Mouse (Mus musculus): ENCODE data around the gene Dusp5. TPM values are rescaled to one million over a fixed set of nuclear protein-coding genes. Genes with fewer than 3 reads are reported as not detected.
A peak's percentile ranks its signal among the peaks of the same experiment; 100 is the strongest.

Dusp5 gene
- polyA plus RNA-seq, 1 experiment, result 10.9 TPM

- no peak for DNase-seq (ENCODE audit: low read depth in 1 of 2, low spot score in 2 of 2)
- TF ChIP-seq POLR2A (IDR thresholded peaks at IDR 0.05; ENCODE audit: low read depth, low read length), result no peak
- peaks cover 19% of the 10 kb centered on the region for H3K4me1 ChIP-seq (ENCODE audit: control insufficient read depth, insufficient read depth, insufficient read length)
- no peak overlapping the region for H3K27ac ChIP-seq (ENCODE audit: insufficient read depth, low read length)
- WGBS, result 78% methylated on average over 15 of the region's 15 CpGs
- no peak overlapping the region for H3K4me3 ChIP-seq (ENCODE audit: extremely low read depth, insufficient read depth, insufficient read length)
- peaks cover 18% of the 10 kb centered on the region for H3K36me3 ChIP-seq (ENCODE audit: control insufficient read depth, insufficient read depth, low read length)
- no peaks in the 10 kb centered on the region for H3K27me3 ChIP-seq (ENCODE audit: control insufficient read depth, insufficient read depth, low read length)
These were observed 5.1 kb downstream of the Dusp5 start for GRCm38 (mm10) chr19:53533810-53534601.

DNA sequence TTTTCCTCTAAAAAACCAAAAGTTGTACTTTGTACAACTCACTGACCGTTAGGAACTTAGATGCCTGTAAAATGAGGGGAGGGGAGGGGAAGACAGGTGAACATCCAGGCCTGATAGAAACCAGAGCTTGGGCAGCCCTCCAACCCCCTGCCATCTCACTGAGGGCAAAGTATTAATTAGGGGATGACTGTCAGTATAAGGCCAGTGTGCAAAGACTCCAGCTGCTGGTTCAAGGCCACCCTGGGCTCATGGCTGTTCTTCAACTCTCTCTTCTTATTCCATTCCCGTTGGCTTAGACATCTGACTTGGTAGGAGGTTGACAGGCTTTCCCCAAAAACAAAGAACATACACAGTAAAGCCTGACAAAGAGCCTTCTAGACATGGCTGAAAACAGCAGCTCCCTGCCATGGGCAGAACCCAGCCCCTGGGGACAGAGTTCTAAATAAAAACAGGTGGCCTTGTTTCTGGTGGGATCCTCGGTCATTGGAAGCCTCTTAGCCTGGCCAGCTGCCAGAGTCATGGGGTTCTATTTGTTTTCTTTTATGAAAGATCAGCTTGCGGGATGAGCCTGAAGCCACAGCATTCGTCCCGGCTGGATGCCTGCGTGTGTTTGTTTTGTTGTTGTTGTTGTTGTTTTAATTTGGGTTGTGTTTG, 6.0 kb downstream of the Dusp5 start:
- no peak for DNase-seq (ENCODE audit: low read depth in 1 of 2, low spot score in 2 of 2)
- WGBS, result 77% methylated on average over 7 of the region's 7 CpGs
- Histone ChIP-seq H3K4me1 (ENCODE audit: control insufficient read depth, insufficient read depth, insufficient read length) (peaks cover 18% of the 10 kb centered on the region; the same call in 1 of the 2 replicates), H3K36me3 (ENCODE audit: control insufficient read depth, insufficient read depth, low read length) (peaks cover 18% of the 10 kb centered on the region), H3K27ac (ENCODE audit: insufficient read depth, low read length) (peak overlapping the region; percentile 5; the same call in 1 of the 2 replicates), H3K4me3 (ENCODE audit: extremely low read depth, insufficient read depth, insufficient read length) (no peak overlapping the region), H3K27me3 (ENCODE audit: control insufficient read depth, insufficient read depth, low read length) (no peaks in the 10 kb centered on the region)
- TF ChIP-seq CTCF (IDR thresholded peaks at IDR 0.05; ENCODE audit: extremely low read depth, insufficient read depth, insufficient read length, insufficient replicate concordance), result no peak

GRCm38 (mm10) chr19:53535421-53535820, 6.5 kb downstream of the Dusp5 start:
- TF ChIP-seq POLR2A (IDR thresholded peaks at IDR 0.05; ENCODE audit: low read depth, low read length), result no peak
- no peak for TF ChIP-seq CTCF (IDR thresholded peaks at IDR 0.05; ENCODE audit: extremely low read depth, insufficient read depth, insufficient read length, insufficient replicate concordance)
- H3K27ac ChIP-seq (ENCODE audit: insufficient read depth, low read length), result peak overlapping the region; percentile 5; the same call in 1 of the 2 replicates
- no peaks in the 10 kb centered on the region for H3K27me3 ChIP-seq (ENCODE audit: control insufficient read depth, insufficient read depth, low read length)
- WGBS, result 40% methylated on average over 6 of the region's 6 CpGs
- peaks cover 18% of the 10 kb centered on the region; the same call in 1 of the 2 replicates for H3K4me1 ChIP-seq (ENCODE audit: control insufficient read depth, insufficient read depth, insufficient read length)
- H3K4me3 ChIP-seq (ENCODE audit: extremely low read depth, insufficient read depth, insufficient read length), result no peak overlapping the region
- no peak for DNase-seq (ENCODE audit: low read depth in 1 of 2, low spot score in 2 of 2)
- peaks cover 22% of the 10 kb centered on the region for H3K36me3 ChIP-seq (ENCODE audit: control insufficient read depth, insufficient read depth, low read length)

- Histone ChIP-seq H3K36me3 (ENCODE audit: control insufficient read depth, insufficient read depth, low read length) (peaks cover 28% of the 10 kb centered on the region), H3K4me1 (ENCODE audit: control insufficient read depth, insufficient read depth, insufficient read length) (peaks cover 18% of the 10 kb centered on the region; the same call in 1 of the 2 replicates), H3K27me3 (ENCODE audit: control insufficient read depth, insufficient read depth, low read length) (no peaks in the 10 kb centered on the region), H3K4me3 (ENCODE audit: extremely low read depth, insufficient read depth, insufficient read length) (no peak overlapping the region), H3K27ac (ENCODE audit: insufficient read depth, low read length) (no peak overlapping the region)
- no peak for DNase-seq (ENCODE audit: low read depth in 1 of 2, low spot score in 2 of 2)
- WGBS, result 66% methylated on average over 6 of the region's 6 CpGs
- TF ChIP-seq POLR2A (IDR thresholded peaks at IDR 0.05; ENCODE audit: low read depth, low read length) (no peak), CTCF (IDR thresholded peaks at IDR 0.05; ENCODE audit: extremely low read depth, insufficient read depth, insufficient read length, insufficient replicate concordance) (no peak)
These were observed 7.3 kb downstream of the Dusp5 start for GRCm38 (mm10) chr19:53536251-53536650.

- Histone ChIP-seq H3K27ac (ENCODE audit: insufficient read depth, low read length) (no peak overlapping the region), H3K4me1 (ENCODE audit: control insufficient read depth, insufficient read depth, insufficient read length) (peaks cover 16% of the 10 kb centered on the region; the same call in 1 of the 2 replicates), H3K27me3 (ENCODE audit: control insufficient read depth, insufficient read depth, low read length) (no peaks in the 10 kb centered on the region), H3K36me3 (ENCODE audit: control insufficient read depth, insufficient read depth, low read length) (peaks cover 35% of the 10 kb centered on the region), H3K4me3 (ENCODE audit: extremely low read depth, insufficient read depth, insufficient read length) (no peak overlapping the region)
- no peak for TF ChIP-seq POLR2A (IDR thresholded peaks at IDR 0.05; ENCODE audit: low read depth, low read length)
- no peak for TF ChIP-seq CTCF (IDR thresholded peaks at IDR 0.05; ENCODE audit: extremely low read depth, insufficient read depth, insufficient read length, insufficient replicate concordance)
- WGBS, result 63% methylated on average over 17 of the region's 17 CpGs
- DNase-seq (ENCODE audit: low read depth in 1 of 2, low spot score in 2 of 2), result no peak
These were observed 8.1 kb downstream of the Dusp5 start for GRCm38 (mm10) chr19:53536731-53537666.

DNA sequence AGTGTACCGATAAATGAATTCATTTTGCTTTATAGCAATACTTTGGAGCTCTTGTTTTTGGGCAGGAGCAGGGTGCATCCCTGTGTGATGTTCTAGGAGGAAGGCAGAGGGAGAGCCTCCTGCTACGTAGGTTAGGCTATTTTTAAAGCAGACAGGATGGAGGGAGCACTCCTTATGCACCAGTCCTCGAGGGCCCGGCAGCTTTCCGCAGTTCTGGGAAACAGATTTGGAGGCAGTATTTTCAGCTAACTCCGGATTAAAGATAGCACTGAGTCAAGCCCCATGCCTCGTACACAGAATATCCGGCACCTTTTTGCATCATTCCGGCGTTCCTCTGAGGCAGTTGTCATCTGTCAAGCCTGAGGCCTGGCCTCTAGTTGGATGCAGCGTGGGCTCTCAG, 9.1 kb downstream of the Dusp5 start:
- Histone ChIP-seq H3K4me1 (ENCODE audit: control insufficient read depth, insufficient read depth, insufficient read length) (peaks cover 13% of the 10 kb centered on the region; the same call in 1 of the 2 replicates), H3K36me3 (ENCODE audit: control insufficient read depth, insufficient read depth, low read length) (peaks cover 35% of the 10 kb centered on the region)

More for the DNA sequence above, 9.1 kb downstream of the Dusp5 start:
- DNase-seq (ENCODE audit: low read depth in 1 of 2, low spot score in 2 of 2), result no peak
- Histone ChIP-seq H3K4me3 (ENCODE audit: extremely low read depth, insufficient read depth, insufficient read length) (no peak overlapping the region), H3K27me3 (ENCODE audit: control insufficient read depth, insufficient read depth, low read length) (no peaks in the 10 kb centered on the region), H3K27ac (ENCODE audit: insufficient read depth, low read length) (no peak overlapping the region)
- TF ChIP-seq CTCF (IDR thresholded peaks at IDR 0.05; ENCODE audit: extremely low read depth, insufficient read depth, insufficient read length, insufficient replicate concordance) (no peak), POLR2A (IDR thresholded peaks at IDR 0.05; ENCODE audit: low read depth, low read length) (no peak)
- 96% methylated on average over 11 of the region's 11 CpGs for WGBS
